Mouse (Mus musculus) ovary, postnatal 36 days (tissue): ENCODE measurements around the gene Usp48.

Experiments used
- DNase-seq: peaks from one replicate; pipeline ENCODE4 v3.0.0; 2022; ENCODE audit warnings: low spot score, mixed read lengths

The Usp48 gene

DNA sequence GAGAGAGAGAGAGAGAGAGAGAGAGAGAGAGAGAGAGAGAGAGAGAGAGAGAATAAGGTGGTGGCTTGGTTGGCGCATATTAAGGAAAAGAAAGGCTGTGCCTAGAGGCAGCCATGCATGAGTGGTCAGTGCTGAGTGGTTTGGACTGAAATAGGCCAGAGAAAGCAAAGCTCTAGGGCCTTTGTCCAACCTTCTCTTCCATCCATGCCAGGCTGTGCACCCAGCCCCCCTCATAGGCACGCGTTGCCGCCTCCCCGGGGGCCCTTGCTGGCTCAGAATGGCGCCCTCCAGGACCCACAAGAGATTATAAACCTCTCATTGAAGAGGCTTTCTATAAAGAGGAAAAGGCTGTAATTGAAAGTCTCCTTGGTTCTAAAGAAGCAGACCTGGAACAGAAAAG lies 68.0 kb downstream of the Usp48 start:
- no peak for DNase-seq

- DNase-seq, result no peak
Measured at GRCm38 (mm10) chr4:137663491-137663890, 69.9 kb downstream of the Usp48 start.

DNA sequence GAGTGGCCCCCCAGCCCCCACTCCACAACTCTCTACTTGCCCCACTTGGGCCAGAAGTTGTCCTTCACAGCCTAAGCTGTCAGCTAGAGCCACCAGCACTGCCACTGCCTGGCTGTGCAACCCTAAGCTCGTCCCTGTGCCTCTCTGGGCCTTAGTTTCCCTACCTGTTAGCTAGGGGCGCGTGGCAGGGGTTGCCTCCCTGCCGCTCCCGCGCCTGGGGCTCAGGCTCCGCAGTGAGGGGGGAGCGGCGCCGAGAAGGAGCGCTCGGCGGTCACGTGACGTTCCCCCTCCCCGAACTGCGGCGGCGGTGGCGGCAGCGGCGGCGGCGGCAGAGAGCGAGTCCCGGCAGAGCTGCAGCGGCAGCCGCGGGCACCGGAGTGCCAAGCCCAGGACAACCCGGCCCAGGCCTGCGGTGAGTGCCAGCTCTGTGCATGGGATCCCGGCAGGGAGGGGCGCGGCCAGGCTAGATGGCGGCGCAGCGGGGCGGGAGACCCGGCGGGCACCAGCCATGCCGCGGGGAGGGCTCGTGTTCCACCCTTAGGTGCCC lies 71.0 kb downstream of the Usp48 start, which contains the start of gene Rap1gap:
Gene Rap1gap (plus strand): TSS at position 294 of the 547 bp plus-strand sequence.
- DNase-seq, result peak; percentile 54

GRCm38 (mm10) chr4:137664980-137665675 lies 71.6 kb downstream of the Usp48 start:
- DNase-seq, result no peak

DNA sequence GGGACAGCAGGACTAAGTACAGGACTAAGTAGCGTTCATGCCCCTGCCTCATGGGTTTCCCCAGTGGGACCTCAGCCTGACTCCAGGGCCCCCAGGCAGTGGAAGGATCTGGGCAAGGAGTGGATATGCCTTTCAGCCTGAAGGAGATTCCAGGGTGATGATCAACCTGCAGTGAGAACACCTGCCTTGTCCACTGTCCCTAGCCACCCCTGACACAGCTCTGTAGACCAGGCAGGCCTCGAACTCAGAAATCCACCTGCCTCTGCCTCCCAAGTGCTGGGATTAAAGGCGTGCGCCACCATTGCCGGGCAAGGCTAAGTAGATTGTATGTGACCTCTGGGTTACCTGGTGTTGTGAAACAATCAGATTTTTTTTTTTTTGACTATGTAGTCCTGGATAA lies 72.2 kb downstream of the Usp48 start:
- DNase-seq, result no peak

DNA sequence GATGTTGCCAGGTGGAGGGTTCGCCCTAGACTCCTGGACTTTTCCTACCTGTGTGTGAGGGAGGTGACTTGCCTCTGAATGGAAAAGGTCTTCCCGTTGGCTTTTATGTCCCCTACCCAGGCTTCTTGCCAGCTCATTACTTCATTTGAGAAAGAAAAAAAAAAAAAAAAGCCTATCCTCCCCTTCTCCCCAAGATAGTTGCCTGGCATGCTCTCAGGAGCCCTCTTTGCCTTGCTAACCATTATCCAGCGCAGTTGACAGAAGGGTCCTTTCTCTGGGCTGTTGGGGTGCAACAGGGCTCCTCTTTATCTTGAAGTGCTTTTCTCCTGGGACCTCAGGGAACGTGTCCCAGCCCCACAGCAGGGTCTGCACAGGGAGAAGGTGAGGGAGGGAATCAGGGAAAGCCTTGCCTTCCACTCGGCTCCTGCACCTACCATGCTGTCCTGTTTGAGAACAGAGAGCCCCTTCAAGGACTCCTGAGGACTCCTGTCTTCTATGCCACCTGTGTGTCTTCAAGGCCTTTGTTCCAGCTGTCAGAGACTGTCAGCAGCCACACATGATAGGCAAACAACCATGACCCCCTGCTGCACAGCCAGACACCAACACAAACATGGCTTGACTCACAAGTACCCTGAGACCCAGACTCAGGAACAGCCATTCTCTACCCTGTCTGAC lies 72.9 kb downstream of the Usp48 start:
- DNase-seq, result no peak

DNA sequence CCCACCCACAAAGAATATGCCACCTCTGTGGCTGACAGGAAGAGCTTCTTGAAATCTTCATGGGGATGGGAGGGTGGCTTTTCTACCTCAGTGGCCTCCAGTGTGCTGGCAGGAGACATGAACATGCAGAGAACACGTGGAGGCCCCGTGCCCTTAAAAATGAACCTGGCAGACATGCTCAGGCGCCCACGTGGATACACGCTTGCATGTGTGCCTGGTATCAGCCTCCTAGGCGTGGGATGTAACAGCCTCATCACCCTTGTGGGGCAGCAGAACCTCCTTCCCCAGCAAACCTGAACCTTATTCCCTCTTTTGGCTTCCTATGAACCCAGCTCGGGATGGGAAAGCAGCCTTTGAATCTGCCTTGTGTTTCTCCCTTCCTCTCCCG lies 73.4 kb downstream of the Usp48 start:
- no peak for DNase-seq

GRCm38 (mm10) chr4:137667747-137668146 lies 74.2 kb downstream of the Usp48 start:
- no peak for DNase-seq

DNA sequence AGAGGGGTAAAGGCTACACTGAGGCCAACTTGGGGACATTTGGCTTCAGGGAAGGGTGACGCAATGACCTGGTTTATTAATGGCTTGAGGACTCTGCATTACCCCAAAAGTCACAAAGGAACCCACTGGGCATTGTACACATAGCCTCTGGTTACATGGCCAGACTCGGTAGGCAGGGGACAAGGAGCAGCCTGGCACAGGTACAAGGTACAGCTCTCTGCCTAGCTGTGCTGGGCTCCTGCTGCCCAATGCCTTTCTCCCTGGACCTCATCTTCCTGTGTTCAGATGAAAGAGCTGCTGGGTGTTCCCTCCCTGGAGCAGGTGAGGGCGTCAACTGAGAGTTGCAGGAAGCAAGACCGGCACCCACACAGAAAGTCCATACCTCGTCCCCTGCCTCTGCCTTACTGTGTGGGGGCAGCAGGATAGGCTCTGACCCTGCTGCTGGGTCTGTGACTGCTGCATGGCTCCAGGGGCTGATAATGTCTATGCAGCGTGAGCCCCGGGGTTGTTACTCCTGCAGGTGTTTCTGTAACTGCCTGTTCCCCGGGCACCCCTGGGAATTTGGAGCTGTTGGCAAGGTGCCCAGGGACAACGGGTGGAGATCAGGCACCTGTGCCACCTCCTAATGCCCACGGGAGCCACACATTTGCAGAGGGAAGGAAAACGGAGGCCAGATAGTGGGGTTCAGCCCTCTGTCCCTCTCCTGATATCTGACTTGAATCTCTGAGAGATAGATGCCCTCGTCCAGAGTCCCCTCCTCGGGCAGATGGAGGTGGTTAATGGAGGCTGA lies 78.4 kb downstream of the Usp48 start:
- DNase-seq, result no peak

DNA sequence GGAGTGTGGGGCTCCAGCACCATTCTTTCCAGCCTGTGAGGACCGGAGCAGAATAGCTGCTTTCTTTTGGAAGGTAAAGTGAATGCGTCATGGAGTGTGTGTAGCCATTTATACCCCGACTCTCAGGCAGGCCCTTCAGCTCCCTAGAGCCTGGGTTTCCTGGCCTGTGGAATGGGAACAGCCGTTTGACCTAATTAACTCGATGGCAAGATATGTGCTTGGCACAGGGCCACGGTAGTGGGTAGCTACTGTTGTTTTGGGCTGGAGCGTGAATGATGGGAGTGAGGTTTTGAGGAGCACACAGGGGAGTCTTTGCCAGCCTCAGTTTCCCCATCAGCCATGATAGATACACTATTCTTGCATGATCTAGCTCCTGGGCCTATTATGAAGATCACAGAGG lies 82.0 kb downstream of the Usp48 start:
- DNase-seq, result no peak

DNA sequence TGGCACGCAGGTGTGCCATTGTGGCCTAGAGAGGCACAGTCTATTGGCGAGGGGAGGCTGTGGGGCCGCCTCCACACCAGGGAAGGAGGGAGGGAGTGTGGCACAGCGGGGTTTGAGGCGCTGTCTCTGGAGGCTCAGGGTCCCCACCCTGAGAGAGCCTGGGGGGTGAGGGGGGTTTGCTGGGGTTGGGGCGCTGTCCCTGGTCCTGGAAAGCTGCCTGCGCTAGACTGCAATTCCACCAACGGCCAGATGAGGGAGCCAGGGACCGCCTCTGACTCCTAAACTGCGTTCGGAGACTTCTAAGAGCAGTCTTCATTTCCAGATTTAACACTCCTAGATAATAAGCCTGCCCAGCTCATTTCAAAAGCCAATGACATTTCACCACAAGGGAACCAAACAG lies 82.5 kb downstream of the Usp48 start:
- peak; percentile 77 for DNase-seq

- DNase-seq, result no peak
Measured at GRCm38 (mm10) chr4:137676700-137677484, 83.3 kb downstream of the Usp48 start.

- no peak for DNase-seq
Measured at GRCm38 (mm10) chr4:137677906-137678305, 84.4 kb downstream of the Usp48 start.

DNA sequence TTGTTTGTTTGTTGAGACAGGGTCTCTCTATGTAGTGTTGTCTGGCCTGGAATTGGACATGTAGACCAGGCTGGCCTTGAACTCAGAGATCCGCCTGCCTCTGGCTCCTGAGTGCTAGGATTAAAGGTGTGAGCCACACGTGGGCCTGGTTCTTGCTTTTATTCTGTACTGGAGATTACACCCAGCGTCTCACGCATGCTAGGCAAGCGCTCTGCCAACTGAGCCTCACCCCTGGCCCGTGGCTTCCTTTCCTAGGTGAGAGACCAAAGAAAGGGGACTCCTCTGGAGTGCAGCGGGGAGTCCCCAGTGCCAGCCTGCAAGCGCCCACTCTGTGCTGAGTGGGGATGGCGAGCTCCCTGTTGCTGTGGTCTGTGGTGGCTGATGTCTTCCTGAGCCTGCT lies 85.0 kb downstream of the Usp48 start:
- no peak for DNase-seq

- no peak for DNase-seq
Measured at GRCm38 (mm10) chr4:137679979-137680550, 86.5 kb downstream of the Usp48 start.

DNA sequence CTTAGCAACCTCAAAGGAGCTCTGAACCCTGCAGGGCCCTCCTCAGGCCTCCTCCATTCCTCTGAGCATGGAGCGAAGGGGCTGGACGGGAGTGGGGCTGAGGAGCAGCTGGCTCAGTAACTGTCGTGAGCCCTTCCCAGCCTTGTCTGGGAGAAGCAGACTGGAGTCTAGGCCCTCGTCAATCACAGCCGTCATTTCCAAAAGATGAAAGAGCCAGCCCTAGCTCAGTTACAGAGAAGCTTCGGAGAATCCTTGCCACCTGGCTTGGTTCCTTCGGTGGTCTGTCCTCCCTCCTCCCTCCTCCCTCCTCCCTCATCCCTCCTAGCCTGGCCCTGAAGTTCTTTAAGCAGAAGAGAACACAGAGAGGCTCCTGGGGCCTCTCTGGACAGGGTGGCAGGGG lies 87.2 kb downstream of the Usp48 start:
- DNase-seq, result no peak

GRCm38 (mm10) chr4:137681408-137682104 lies 88.0 kb downstream of the Usp48 start:
- peak; percentile 54 for DNase-seq

DNA sequence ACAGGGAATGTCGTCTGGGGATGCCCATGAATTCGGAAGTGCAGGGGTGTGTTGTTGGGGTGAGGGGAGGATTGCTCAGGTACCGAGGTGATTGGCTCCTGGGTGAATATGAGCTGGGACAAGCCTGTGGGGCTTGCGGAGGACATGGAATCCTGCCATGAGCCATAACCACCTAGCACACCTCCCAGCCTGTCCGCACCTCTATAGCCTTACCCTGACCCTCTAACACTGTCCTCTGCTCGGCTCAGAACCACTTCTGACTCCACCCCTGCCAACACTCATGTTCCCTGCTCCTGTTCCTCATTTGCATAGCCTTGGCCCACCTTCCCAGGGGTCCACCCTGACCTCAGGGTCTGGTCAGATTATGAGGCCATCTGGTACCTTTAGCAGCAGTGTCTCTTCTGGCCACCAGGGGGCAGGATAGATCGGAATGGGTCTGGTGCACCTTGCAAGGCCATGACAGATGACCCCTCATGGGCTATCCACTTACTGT lies 89.5 kb downstream of the Usp48 start:
- DNase-seq, result no peak

DNA sequence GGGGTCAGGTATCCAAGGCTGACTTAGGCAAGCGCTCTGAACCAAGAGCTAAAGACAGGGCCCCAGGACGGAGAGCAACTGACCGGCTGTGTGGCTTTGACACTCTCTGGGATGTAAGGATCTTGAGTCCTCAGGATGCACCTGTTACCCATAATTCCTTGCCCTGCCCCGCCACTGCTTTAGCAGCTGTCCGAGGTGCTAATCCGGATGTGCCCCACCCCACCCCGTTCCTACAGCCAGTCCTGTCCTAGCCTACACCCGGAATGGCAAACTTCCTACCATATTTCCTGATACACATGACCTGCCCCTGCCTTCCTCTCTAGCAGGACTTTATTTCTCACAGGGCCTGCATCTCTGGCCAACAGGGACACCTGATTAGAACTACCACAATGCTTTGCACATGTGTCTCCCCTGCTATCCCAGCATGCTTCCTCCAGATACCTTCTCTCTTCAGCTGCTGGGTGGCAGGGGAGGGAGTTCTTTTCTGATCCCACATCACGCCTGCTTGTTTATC lies 91.3 kb downstream of the Usp48 start:
- no peak for DNase-seq

DNA sequence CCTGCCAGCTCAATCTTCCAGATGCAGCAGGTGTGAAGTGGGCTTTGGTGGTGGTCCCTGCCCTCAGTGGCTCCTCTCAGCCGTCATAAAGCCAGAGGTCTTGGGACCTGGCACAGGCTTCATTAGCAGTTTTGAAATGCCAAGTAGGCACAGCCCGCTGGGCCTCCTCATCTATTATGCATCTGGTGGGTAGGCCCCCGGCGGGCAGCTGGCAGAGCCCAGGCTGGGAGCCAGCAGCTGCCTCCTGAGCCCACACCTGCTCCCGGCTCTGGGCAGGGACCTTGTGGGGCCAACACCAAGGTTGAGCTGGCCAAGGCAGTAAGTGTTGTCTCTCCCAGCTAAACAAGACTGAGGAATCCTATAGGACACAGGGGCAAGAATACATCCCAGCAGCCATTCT lies 92.7 kb downstream of the Usp48 start:
- DNase-seq, result no peak
